Mouse (Mus musculus) neutrophil, adult 5-6 weeks (primary cell): ENCODE measurements at regions not wholly inside any gene's neighbourhood (a gene's known extent, or its start where the extent isn't known, plus 50 kb on each side); places are given as distances from the start of the nearest gene placed in this dataset.

Experiments
- ATAC-seq: fragments of 151-379, 151-347 bp; 2 replicates; pipeline ENCODE4 v1.8.0; 2017; ENCODE audit warnings: mild to moderate bottlenecking, moderate TSS enrichment; ENCODE audit not compliant: insufficient number of reproducible peaks, poor library complexity, low FRiP score, severe bottlenecking; ENCODE audit errors: extremely low read depth

DNA sequence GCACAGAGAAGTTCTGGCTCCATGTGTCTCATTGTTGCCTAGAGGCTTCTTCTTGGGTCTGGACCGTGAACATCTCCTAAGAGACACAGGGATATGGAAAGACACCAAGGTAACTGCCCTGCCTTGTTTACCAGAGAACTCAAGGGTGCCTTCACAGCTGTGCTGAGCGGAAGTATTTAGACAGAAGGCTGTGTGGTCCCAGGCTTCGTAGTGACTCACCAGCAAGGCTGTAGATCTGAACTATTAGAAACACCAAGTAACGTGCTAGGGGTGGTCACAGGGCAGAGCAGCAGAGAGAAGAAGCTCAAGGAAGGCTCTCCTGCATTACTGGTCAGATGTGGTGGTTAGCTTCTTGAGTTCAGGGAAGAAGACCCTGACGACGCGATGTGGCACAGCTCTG, 51.6 kb upstream of the Lpp start:
- ATAC-seq: 0 out of 2 replicates have a peak, but pooled peaks have one; percentile 20

DNA sequence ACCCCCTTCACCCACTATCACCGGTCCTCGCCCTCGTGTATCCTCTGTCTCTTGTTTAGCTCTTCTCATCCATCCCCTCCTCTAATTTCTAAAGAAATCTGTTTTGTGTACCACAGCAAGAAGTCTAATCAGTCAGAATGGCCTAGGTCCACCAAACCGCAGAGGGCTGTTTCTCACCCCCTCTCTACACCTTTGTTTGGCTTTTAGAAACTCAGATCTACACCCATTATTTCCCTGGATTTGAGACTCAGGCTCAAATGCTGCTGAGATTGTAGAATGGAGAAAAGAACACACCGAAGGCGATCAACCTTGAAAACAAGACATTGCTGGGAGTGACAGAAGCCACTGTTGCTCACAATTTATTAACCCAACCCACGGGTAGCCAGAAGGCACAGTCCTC, 52.7 kb upstream of the Lpp start:
- no peak for ATAC-seq

DNA sequence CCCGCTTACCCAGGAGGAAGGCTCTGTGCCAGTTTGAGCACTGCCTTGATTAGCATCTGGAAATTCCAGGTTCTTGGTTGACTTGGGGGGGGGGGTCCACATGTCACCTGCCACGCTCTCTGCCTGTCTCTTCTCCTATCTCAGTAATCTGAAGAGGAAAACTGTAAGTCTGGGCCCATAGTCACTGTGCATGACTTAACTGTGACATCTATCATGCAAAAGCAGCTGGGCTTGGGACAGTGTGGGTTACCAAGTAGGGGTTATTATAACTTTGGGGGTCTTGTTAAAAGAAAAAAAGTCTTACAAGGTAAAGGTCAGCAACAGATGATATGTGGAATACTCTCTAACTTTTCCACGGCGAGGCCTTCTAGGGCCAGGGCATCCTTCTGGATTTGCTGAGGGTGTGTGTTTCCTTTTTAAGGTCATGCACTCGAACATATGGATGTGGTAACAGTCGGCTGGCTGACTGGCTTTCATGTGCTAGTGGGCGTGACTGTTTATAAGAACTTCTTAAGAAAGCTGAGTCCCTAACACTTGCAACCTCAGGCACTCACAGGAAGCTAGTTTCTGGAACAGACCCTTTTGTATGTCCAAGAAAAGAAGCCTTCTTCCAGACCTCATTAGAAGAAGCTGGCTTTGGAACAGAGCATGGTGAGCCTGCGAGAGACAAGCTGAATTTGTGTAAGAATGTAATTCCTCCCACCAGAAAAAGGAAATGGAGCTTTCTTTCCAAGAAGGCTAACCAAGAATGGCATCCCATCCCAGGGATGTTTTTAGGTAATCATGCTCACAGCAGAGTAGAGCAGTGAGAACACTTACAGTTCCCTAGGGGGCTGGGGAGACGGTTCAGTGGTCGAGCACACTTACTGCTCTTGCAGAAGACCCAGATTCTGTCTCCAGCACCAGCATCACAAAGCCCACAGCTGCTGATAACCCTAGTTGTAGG, 53.7 kb upstream of the Lpp start:
- peak; percentile 39; the same call in 1 of the 2 replicates for ATAC-seq

DNA sequence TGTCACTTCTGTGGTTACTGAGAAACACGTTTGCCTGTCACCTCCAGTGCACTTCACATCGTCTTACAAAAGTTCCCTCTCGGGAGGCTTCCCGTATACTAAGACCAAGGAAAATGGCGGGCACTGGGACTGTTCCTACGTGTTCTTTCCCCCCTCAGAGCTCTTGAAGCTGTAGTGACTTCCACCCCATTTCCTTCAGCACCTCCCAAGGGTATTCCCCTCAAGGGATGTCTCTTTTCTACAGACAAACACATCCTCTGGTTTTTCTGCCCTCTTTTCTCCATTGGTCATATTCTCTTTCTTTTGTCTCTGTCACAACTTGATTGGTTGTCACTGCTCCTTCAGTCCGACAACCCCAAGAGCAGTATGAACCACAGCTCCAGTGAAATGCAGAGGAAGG, 54.9 kb upstream of the Lpp start:
- ATAC-seq: no peak

DNA sequence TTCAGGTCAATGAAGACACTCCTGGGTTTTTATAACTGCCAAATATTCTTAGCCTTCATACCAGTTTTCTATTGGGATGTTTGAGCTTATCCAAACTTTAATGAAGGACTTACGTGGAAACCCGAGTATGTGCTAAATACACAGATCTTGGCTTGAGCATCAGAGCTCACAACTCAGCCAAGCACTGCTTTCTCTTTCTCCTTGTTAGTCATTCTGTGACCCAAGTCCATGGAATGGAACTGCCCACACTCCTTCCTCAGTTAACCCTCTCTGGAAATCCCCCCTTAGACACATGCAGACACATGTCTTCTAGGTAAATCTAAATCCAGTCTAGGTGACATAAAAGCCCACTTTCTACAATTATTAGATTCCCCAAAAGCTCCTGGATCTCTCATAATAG, 58.9 kb upstream of the Lpp start:
- no peak for ATAC-seq

DNA sequence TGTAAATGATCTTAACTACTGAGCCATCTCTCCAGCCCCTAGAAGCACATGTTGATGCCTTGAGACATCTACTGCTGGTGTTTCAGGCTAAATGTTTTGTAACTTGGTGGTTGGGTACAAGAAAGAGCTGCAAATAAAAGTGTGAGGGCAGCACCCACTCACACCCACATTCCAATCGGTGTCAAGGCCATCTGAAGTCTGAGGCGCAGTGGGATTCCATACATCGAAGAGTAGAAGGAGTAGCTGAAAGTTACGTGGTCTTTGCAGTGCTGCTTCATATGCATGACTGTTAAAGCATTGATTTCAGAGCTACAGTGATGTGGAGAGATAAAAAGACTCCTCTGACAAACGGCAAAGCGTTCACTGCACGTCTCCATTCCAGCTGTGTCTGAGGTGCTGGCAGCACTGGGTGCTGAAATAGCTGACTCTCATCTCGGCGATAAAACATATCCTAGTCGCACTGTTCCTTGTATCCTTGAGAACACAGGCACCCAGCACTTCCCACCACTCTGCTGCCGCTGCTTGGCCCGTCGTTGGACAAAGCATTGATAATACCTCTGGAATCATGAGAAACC, 61.8 kb upstream of the Lpp start:
- no peak for ATAC-seq

DNA sequence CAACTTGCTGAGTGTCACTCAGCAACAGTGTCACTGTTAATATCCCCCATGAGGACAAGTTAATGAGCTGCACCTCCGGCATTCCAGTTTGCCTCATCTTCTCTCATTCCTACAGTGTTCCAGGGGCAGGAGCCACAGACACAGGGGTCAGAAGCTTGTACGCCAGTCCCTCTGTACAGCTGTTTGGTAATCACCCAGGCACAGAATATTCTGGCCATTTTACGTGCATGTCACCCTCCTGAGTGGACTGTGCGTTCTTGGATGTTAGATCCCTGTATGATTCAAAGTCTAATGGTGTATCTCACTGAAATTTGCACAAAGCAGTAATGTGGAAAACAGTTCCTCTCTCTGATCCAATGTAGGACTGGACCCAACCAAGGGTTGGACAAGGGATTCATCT, 66.7 kb upstream of the Lpp start:
- no peak for ATAC-seq

DNA sequence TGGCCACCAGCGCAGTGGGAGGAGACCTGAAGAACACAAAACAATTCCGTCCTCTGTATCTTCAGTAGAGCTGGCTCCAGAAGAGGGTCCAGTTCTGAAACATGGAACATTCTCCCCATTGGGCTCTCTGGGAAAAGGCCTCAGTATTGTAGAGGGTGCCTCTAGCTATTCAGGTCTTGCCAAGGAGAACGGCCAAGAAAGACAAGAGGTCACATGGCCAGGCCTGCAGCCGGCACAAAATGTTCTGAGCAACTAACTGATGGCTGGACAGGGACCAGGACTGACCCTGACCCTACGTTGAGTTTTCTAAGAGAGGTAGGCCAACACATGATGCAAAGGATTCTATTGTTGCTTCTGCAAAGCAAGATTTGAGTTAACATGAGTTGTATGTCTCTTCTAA, 67.3 kb upstream of the Lpp start:
- ATAC-seq: no peak

DNA sequence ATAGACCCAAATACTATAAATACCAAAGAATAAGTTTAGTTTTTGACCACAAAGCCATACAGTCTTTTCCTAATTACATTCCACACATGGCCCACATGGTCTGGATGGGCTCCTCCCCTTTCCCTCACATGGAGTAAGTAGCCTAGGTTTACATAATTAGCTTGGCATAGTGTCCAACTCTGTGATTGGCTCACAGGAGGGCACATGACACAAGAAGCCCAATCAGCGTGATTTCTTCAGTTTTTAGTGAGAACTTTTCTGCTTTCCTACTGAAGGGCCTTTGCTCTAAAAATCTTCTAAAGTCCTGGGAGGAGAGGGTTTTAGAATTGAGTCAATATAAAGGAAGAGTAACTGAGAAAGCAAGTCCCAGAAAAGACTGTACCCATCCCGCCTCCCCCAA, 68.4 kb upstream of the Lpp start:
- no peak for ATAC-seq

DNA sequence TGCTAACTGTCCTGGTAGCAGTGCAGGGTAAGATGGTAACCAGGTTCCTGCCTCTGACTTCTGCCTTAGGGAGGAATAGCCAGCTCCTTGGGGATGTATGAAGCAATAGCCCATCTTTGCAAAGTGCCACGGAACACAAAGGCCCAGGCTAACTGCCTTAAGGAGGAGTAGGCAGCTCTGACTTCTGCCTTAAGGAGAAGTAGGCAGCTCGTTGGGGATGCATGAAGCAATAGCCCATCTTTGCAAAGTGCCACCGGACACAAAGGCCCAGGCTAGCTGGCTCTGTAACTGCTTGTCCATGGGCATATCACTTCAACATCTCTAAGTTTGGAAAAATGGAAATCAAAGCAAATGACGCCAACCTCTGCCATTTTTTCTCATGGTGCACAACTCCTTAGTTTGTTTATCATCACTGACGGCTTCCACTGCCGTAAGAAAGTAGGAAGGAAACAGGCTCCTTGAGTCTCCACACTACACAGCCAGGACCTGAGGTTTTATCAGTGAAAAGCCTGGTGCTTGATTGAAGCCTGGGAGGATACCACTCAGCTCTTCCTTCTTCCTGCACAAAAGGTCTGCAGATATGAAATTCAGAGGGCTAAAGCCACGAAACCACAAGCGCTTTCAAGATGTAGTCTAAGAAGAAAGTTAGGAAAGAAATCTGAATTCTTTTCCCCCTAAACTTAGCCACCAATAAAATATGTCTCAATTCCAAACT, 74.4 kb upstream of the Lpp start:
- peak; percentile 23; the same call in 1 of the 2 replicates for ATAC-seq

DNA sequence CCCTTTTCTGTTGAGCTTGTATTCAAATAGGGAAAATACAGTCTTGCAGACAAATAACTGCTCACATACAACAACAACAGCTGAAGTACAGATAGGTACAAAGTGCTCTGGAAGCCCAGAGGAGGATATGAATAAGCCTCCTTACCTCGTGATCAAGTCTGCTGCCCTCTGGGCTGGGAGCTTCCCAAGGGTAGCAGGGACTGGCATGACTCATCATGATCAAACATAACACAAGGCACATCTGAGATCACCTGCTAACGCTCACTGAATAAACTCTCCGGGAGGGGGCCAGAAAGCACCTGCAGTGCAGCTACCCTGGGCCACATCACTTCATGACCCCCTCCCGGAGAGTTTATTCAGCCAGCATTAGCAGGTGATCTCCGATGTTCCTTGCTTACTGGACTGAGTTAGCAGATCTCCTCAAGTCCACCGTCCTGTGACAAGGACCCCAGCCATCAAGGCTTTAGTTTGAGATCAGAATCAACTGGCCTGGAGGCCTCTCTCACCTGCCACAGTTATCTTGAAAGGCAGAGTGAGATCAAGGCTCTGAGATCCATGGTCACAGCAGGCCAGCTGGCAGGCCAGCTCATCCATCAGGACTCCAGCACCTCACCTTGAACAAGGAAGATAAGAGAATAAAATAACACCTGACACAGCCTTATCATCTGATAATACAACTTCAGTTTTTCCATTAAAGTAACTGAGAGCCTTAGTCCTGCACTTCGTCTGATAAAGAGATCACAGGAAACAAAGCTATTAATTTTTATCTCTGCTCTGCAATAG, 79.6 kb upstream of the Lpp start:
- ATAC-seq: no peak

DNA sequence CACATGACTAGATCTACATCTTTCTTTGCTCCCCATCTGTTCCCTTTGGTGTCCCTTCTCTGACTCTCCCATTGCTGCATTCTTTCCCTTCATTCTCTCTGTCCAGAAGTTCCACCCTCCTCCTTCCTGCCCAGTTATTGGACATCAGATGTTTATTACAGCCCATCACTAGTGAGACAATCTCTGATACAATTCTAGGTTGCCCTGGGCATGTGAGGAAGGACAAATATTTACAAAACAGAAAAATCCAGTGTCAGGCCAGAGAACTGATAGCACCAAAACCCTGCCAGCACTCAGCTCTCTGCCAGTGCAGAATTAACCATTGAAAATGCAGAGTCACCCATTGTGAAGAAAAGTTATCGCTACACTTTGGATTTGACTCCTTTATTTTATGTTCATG, 87.9 kb upstream of the Lpp start:
- ATAC-seq: no peak

DNA sequence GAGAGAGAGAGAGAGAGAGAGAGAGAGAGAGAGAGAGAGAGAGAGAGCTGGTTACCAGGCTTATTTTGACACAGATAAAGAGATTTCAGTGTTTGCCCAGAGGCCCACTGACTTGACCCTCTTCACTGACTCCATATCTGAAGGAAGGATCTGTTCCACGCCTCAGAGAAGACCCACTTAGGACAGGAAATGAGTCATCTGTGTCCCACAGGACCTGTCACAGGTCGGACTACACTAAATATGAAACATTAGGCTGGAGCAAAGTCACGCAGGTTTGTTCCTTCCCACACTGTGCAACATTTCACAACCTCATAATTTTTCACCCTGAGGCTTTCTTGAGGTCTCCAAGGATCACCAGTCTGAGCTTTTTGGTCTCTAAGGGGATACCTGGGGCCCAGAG, 96.5 kb upstream of the Lpp start:
- no peak for ATAC-seq

DNA sequence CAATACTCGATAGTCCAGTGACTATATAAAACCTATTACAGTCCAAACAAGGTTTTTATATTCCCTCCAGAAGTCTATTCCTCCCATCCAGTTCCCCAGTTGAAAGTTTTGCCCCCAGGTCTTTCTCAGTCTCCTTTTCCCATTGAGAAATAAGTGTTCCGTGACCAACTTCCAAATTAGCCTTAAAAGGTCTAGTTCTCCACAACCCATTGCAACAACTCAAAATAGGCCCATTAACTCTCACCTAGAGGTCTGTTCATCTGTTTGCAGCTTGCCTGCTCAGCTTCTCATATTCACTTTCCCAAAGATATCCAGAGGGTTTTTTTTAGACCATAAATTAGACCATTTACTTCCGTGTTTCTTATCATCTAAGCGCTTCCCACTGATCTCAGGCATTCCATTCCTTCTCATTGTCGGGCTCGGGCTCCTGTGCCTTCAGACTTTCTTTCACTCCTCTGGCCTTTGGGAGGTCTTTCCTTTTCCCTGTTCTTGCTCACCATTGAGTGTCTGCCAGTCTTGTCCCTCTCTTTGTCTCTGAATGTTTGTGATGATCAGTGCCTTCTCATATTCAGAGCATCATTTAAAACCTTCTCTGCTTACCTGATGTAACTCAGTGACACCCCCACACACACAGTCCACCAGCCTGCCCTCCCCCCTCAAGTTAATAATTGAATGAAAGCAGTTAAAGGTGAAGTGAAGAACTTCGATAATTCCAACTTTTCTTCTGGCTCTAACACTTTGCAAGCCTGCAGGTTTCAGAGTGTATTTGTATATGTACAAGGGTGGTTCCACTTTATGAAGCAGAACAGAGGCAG, 97.5 kb upstream of the Lpp start:
- no peak for ATAC-seq

DNA sequence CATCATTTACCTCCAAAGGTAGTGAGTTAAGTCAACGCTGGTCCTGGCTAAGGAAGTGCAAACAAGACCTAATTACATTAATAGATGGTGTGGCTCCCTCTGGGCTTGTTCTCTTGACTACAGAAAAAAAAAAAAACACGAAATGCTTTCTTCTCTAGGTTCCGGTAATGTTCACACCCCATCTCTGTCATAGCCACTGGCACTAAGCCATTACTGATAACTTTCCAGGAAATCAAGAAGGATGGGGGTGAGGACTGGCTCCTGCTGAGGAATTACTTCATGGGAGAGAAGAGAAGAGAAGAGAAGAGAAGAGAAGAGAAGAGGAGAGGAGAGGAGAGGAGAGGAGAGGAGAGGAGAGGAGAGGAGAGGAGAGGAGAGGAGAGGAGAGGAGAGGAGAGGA, 109.1 kb upstream of the Lpp start:
- no peak for ATAC-seq

DNA sequence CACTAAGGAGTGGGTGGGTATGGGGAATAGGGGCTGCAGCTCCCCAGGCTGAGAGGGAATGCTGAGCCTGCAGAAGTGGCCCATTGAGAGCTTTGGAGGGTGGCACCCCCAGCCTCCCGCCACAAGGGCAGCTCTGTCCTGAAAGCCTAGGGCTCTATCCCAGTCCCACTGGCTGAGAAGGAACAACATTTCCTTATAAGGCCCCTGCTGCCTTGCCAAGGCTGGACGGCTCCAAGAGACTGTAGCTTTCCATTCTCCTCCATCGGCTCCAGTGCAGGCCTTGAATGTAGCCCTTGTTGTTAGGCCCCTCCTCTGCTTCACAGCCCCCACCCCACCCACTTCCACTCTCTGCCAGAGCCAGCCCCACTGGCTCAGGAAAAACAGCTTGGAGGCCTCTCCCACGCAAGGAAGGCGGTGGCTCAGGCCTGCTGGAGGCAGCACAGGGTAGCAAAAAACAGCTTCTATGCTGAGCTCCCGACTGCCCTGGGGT, 111.1 kb upstream of the Lpp start:
- ATAC-seq: no peak

DNA sequence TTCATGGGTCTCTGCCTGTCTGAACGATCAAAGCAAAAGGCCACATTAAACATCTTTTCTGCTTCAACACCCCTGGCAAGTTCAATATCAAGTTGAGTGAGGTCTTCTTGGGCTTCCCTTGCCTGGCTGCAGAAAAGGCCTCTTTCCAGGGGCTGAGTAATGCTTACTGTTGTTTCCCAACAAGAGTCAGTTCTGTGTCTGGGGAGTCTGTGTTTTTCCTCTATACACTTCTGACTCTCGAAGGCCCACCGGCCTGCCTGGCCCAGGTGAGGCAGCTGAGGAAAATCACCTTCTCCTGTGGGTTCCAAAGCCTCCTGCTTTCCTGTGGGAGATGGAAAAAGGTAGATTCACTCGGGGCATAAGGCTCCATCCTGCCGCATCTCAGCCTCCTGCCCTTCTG, 111.7 kb upstream of the Lpp start:
- no peak for ATAC-seq

DNA sequence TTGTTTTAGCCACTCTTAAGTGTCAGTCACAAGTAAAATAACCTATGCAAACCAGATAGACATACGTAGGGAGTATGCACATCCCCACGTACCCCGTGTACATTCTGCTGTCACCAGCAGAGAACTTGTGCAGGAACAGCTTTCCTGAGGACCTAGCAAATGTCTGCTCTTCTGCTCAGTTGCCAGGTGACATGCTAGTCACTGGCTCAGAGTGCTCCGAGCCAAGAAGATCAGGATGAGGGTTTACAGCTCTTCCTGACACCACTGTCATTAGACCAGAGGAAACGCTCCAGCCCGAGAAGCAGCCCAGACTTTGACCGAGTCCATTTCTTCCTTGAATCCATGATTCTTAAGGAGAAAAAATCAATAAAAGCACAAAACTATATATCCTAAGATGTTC, 115.5 kb upstream of the Lpp start:
- ATAC-seq: no peak
